In the genomic region with DNA sequence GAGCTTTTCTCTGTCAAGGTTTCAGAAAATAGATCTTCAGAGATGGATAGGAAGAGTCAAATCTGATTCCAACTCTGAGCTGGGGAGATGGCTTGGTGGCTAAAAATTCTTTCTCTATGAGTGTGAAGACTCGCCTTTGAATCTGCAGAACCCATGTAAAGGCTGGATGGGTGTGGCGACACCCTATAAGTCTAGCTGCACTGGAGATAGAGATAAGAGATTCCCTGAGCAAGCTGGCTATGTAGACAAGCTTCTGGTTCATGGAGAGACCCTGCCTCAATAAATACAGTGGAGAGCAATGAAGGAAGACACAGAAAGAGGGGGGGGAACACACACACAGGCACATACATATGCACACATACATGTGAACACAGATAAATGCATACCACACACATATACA, we compare ENCODE assay signal across 23 mouse cellular contexts.
DNase-seq lines count a peak whose midpoint lies in the region; ATAC-seq and TF ChIP-seq lines count a peak whose summit lies in the region.
"Had no signal": no experiment of that assay in that cellular context is flagged by ENCODE, and none has a peak within 500 bp of the region (broad histone marks: within the 10 kb centered on the region; RNA-seq: fewer than 3 reads in every experiment).

No protein-coding gene starts in this region.

- ATAC-seq in embryonic facial prominence, embryonic 12.5 days (ENCODE audit: insufficient number of reproducible peaks, insufficient read depth, low FRiP score, low TSS enrichment): 0 out of 2 replicates have a peak, but pooled peaks have one; percentile 8
- peak; percentile 47; the same call in 1 of the 2 replicates for ATAC-seq in liver, embryonic 11.5 days (replicated peaks; ENCODE audit: low FRiP score)
- no peak for ATAC-seq in liver, postnatal 0 days
- no peak for ATAC-seq in limb, embryonic 15.5 days (ENCODE audit: insufficient number of reproducible peaks, low FRiP score, low TSS enrichment, low read depth)
- ATAC-seq in liver, embryonic 16.5 days (ENCODE audit: low read depth): peak; percentile 61
- ATAC-seq: CD4-positive, CD25-positive, alpha-beta regulatory T cell, adult 4 months; forebrain, embryonic 13.5 days had no signal

- no peak overlapping the region for H3K4me3 ChIP-seq in embryonic facial prominence, embryonic 12.5 days
- no peak overlapping the region for H3K4me3 ChIP-seq in embryonic facial prominence, embryonic 10.5 days
- H3K4me3 ChIP-seq in liver, embryonic 11.5 days (ENCODE audit: low read depth, low read length): no peak overlapping the region
- H3K4me3 ChIP-seq in liver, postnatal 0 days (ENCODE audit: low read depth, low read length): no peak overlapping the region
- H3K4me3 ChIP-seq in limb, embryonic 15.5 days: no peak overlapping the region
- no peak overlapping the region for H3K4me3 ChIP-seq in liver, embryonic 16.5 days (ENCODE audit: low read depth, low read length)
- H3K4me3 ChIP-seq: embryonic facial prominence, embryonic 13.5 days; forebrain, embryonic 13.5 days; gastrocnemius, adult 2 months; heart, embryonic 10.5 days; hindbrain, embryonic 13.5 days had no signal

- no peaks in the 10 kb centered on the region for H3K36me3 ChIP-seq in embryonic facial prominence, embryonic 12.5 days
- H3K36me3 ChIP-seq in embryonic facial prominence, embryonic 10.5 days (replicated peaks): no peaks in the 10 kb centered on the region
- H3K36me3 ChIP-seq in liver, embryonic 11.5 days (ENCODE audit: control insufficient read depth, insufficient read depth, low read length): no peaks in the 10 kb centered on the region
- H3K36me3 ChIP-seq in liver, postnatal 0 days (replicated peaks; ENCODE audit: insufficient read depth, low read length): no peaks in the 10 kb centered on the region
- H3K36me3 ChIP-seq in limb, embryonic 15.5 days: no peaks in the 10 kb centered on the region
- no peaks in the 10 kb centered on the region for H3K36me3 ChIP-seq in liver, embryonic 16.5 days (ENCODE audit: control insufficient read depth, insufficient read depth)
- H3K36me3 ChIP-seq: embryonic facial prominence, embryonic 13.5 days; G1E; heart, embryonic 10.5 days; hindbrain, embryonic 13.5 days had no signal

- no peaks in the 10 kb centered on the region for H3K9me3 ChIP-seq in embryonic facial prominence, embryonic 12.5 days
- H3K9me3 ChIP-seq in embryonic facial prominence, embryonic 10.5 days: no peaks in the 10 kb centered on the region
- no peaks in the 10 kb centered on the region for H3K9me3 ChIP-seq in liver, embryonic 11.5 days (ENCODE audit: control insufficient read depth, low read length)
- no peaks in the 10 kb centered on the region for H3K9me3 ChIP-seq in liver, postnatal 0 days (ENCODE audit: low read length)
- no peaks in the 10 kb centered on the region for H3K9me3 ChIP-seq in limb, embryonic 15.5 days
- no peaks in the 10 kb centered on the region for H3K9me3 ChIP-seq in liver, embryonic 16.5 days (replicated peaks; ENCODE audit: control insufficient read depth, low read length)
- H3K9me3 ChIP-seq: embryonic facial prominence, embryonic 13.5 days; forebrain, embryonic 13.5 days; heart, embryonic 10.5 days; hindbrain, embryonic 13.5 days had no signal

- H3K9ac ChIP-seq in embryonic facial prominence, embryonic 12.5 days: no peak overlapping the region
- no peak overlapping the region for H3K9ac ChIP-seq in liver, embryonic 11.5 days (ENCODE audit: low read depth, low read length)
- no peak overlapping the region for H3K9ac ChIP-seq in liver, postnatal 0 days (replicated peaks)
- H3K9ac ChIP-seq in limb, embryonic 15.5 days: no peak overlapping the region
- no peak overlapping the region for H3K9ac ChIP-seq in liver, embryonic 16.5 days (ENCODE audit: low read depth, low read length)
- H3K9ac ChIP-seq: embryonic facial prominence, embryonic 13.5 days; forebrain, embryonic 13.5 days; forebrain, postnatal 0 days; hindbrain, embryonic 13.5 days had no signal

- DNase-seq in embryonic facial prominence, embryonic 10.5 days (ENCODE audit: low spot score): no peak
- DNase-seq in liver, embryonic 11.5 days (ENCODE audit: low spot score): no peak
- no peak for DNase-seq in liver, postnatal 0 days
- no peak for DNase-seq in right cerebral cortex, adult 18-20 months
- DNase-seq: adrenal gland, adult 8-10 months; adrenal gland, postnatal 36 days; B cell, adult 2 months; cerebellum, adult 2 months; cerebellum, postnatal 14 days; embryo, embryonic 11 days; forebrain, postnatal 0 days; gastrocnemius, adult 2 months; gastrocnemius, postnatal 25 days; heart, postnatal 10 days had no signal

- H3K27me3 ChIP-seq in embryonic facial prominence, embryonic 12.5 days: no peaks in the 10 kb centered on the region
- H3K27me3 ChIP-seq in embryonic facial prominence, embryonic 10.5 days (replicated peaks; ENCODE audit: low read depth, poor library complexity, severe bottlenecking): no peaks in the 10 kb centered on the region
- no peaks in the 10 kb centered on the region for H3K27me3 ChIP-seq in liver, embryonic 11.5 days (replicated peaks; ENCODE audit: control insufficient read depth, insufficient read depth, low read length)
- no peaks in the 10 kb centered on the region for H3K27me3 ChIP-seq in liver, postnatal 0 days (ENCODE audit: insufficient read depth, low read length)
- H3K27me3 ChIP-seq in limb, embryonic 15.5 days: no peaks in the 10 kb centered on the region
- H3K27me3 ChIP-seq in liver, embryonic 16.5 days (ENCODE audit: control insufficient read depth, insufficient read depth, low read depth, low read length): no peaks in the 10 kb centered on the region
- H3K27me3 ChIP-seq: embryonic facial prominence, embryonic 13.5 days; forebrain, embryonic 13.5 days; hindbrain, embryonic 13.5 days had no signal

- no peak for TF ChIP-seq EP300 in liver, postnatal 0 days (IDR thresholded peaks at IDR 0.05; ENCODE audit: low read depth)

- no peaks in the 10 kb centered on the region for H3K4me1 ChIP-seq in embryonic facial prominence, embryonic 12.5 days
- peaks cover 5% of the 10 kb centered on the region; the same call in 1 of the 2 replicates for H3K4me1 ChIP-seq in embryonic facial prominence, embryonic 10.5 days
- H3K4me1 ChIP-seq in liver, embryonic 11.5 days (replicated peaks; ENCODE audit: control insufficient read depth, insufficient read depth, low read length): no peaks in the 10 kb centered on the region; the same call in 1 of the 2 replicates
- no peaks in the 10 kb centered on the region for H3K4me1 ChIP-seq in liver, postnatal 0 days (ENCODE audit: insufficient read depth)
- peaks cover 8% of the 10 kb centered on the region for H3K4me1 ChIP-seq in limb, embryonic 15.5 days
- no peaks in the 10 kb centered on the region for H3K4me1 ChIP-seq in liver, embryonic 16.5 days (ENCODE audit: control insufficient read depth, low read depth, low read length)
- H3K4me1 ChIP-seq: forebrain, embryonic 13.5 days had no signal

- no peak overlapping the region for H3K27ac ChIP-seq in embryonic facial prominence, embryonic 12.5 days
- H3K27ac ChIP-seq in embryonic facial prominence, embryonic 10.5 days (replicated peaks): no peak overlapping the region
- H3K27ac ChIP-seq in liver, embryonic 11.5 days (ENCODE audit: low read depth, low read length): no peak overlapping the region
- no peak overlapping the region for H3K27ac ChIP-seq in liver, postnatal 0 days (ENCODE audit: low read depth)
- H3K27ac ChIP-seq in limb, embryonic 15.5 days: peak overlapping the region; percentile 18; the same call in 1 of the 2 replicates
- no peak overlapping the region for H3K27ac ChIP-seq in liver, embryonic 16.5 days (ENCODE audit: low read length)
- H3K27ac ChIP-seq: embryonic facial prominence, embryonic 13.5 days; forebrain, embryonic 13.5 days; gastrocnemius, adult 2 months; heart, embryonic 10.5 days had no signal

- 88% methylated on average over 2 of the region's 2 CpGs for WGBS in embryonic facial prominence, embryonic 12.5 days
- WGBS in embryonic facial prominence, embryonic 10.5 days: 89% methylated on average over 2 of the region's 2 CpGs
- WGBS in liver, embryonic 11.5 days: 78% methylated on average over 2 of the region's 2 CpGs
- WGBS in liver, postnatal 0 days (ENCODE audit: insufficient replicate concordance): 75% methylated on average over 2 of the region's 2 CpGs
- WGBS in limb, embryonic 15.5 days: 84% methylated on average over 2 of the region's 2 CpGs
- 62% methylated on average over 2 of the region's 2 CpGs for WGBS in liver, embryonic 16.5 days (ENCODE audit: insufficient replicate concordance)

- no peak overlapping the region for H3K4me2 ChIP-seq in embryonic facial prominence, embryonic 12.5 days (replicated peaks)
- H3K4me2 ChIP-seq in liver, embryonic 11.5 days: no peak overlapping the region
- no peak overlapping the region for H3K4me2 ChIP-seq in liver, postnatal 0 days (ENCODE audit: low read depth, low read length)
- H3K4me2 ChIP-seq in limb, embryonic 15.5 days: no peak overlapping the region
- H3K4me2 ChIP-seq in liver, embryonic 16.5 days (ENCODE audit: low read depth, low read length): no peak overlapping the region
- H3K4me2 ChIP-seq: embryonic facial prominence, embryonic 13.5 days; forebrain, embryonic 13.5 days; hindbrain, embryonic 13.5 days had no signal

- TF ChIP-seq CTCF in liver, postnatal 0 days (IDR thresholded peaks at IDR 0.05; ENCODE audit: low read depth): no peak

Comparison
In these comparisons a context has a peak if more than half of its experiments do, and no peak if none do; other contexts are left out.
1. ATAC-seq: peak in embryonic facial prominence, embryonic 12.5 days (single experiment), liver, embryonic 11.5 days (single experiment) and liver, embryonic 16.5 days (single experiment); none in liver, postnatal 0 days (single experiment) and limb, embryonic 15.5 days (single experiment).